15 mouse cellular contexts compared by ENCODE assay signal in genomic region chr13:49131342-49131855, GRCm38 (mm10). TPM values are rescaled to one million over a fixed set of nuclear protein-coding genes. Genes with fewer than 3 reads are reported as not detected.
DNase-seq lines count a peak whose midpoint lies in the region; ATAC-seq lines count a peak whose summit lies in the region.
"Had no signal": no experiment of that assay in that cellular context is flagged by ENCODE, and none has a peak within 500 bp of the region (broad histone marks: within the 10 kb centered on the region; RNA-seq: fewer than 3 reads in every experiment).

No protein-coding gene starts in this region.

- H3K27me3 ChIP-seq in heart, embryonic 13.5 days (replicated peaks): no peaks in the 10 kb centered on the region
- H3K27me3 ChIP-seq in hindbrain, embryonic 11.5 days (ENCODE audit: control insufficient read depth, insufficient read depth, low read length): no peaks in the 10 kb centered on the region
- no peaks in the 10 kb centered on the region for H3K27me3 ChIP-seq in midbrain, embryonic 15.5 days (replicated peaks)
- H3K27me3 ChIP-seq: limb, embryonic 15.5 days had no signal

- DNase-seq in heart, adult 11 months: no peak
- peak; percentile 51 for DNase-seq in Muller cell, postnatal 12 days (ENCODE audit: inconsistent ontology term)
- no peak for DNase-seq in hindbrain, embryonic 11.5 days (ENCODE audit: low spot score)
- no peak for DNase-seq in embryo, embryonic 10.5 days (ENCODE audit: low spot score)
- no peak for DNase-seq in adrenal gland, postnatal 4 days (ENCODE audit: low spot score in 2 of 2)
- no peak for DNase-seq in heart, postnatal 4 days
- DNase-seq: adrenal gland, adult 8-10 months; kidney, postnatal 10 days; right cerebral cortex, adult 18-20 months had no signal

- H3K4me2 ChIP-seq in heart, embryonic 13.5 days: no peak overlapping the region
- no peak overlapping the region for H3K4me2 ChIP-seq in hindbrain, embryonic 11.5 days (replicated peaks; ENCODE audit: low read depth, low read length)
- no peak overlapping the region for H3K4me2 ChIP-seq in midbrain, embryonic 15.5 days
- H3K4me2 ChIP-seq: limb, embryonic 15.5 days had no signal

- no peaks in the 10 kb centered on the region for H3K9me3 ChIP-seq in heart, embryonic 13.5 days
- no peaks in the 10 kb centered on the region for H3K9me3 ChIP-seq in hindbrain, embryonic 11.5 days (ENCODE audit: control insufficient read depth, low read length)
- no peaks in the 10 kb centered on the region for H3K9me3 ChIP-seq in midbrain, embryonic 15.5 days
- H3K9me3 ChIP-seq: limb, embryonic 15.5 days had no signal

- no peak for ATAC-seq in heart, embryonic 13.5 days (ENCODE audit: extremely low read depth, insufficient number of reproducible peaks, low FRiP score, low TSS enrichment)
- ATAC-seq in hindbrain, embryonic 11.5 days (ENCODE audit: low FRiP score): no peak; the same call in 1 of the 2 replicates
- no peak for ATAC-seq in midbrain, embryonic 15.5 days (replicated peaks)
- ATAC-seq: CD4-positive, CD25-positive, alpha-beta regulatory T cell, adult 4 months; Patski had no signal

- H3K27ac ChIP-seq in heart, embryonic 13.5 days (replicated peaks): no peak overlapping the region
- H3K27ac ChIP-seq in hindbrain, embryonic 11.5 days (ENCODE audit: low read depth, low read length): peak overlapping the region; percentile 67
- peak overlapping the region; percentile 34 for H3K27ac ChIP-seq in midbrain, embryonic 15.5 days
- H3K27ac ChIP-seq: limb, embryonic 15.5 days had no signal

- H3K36me3 ChIP-seq in heart, embryonic 13.5 days: no peaks in the 10 kb centered on the region
- H3K36me3 ChIP-seq in hindbrain, embryonic 11.5 days (ENCODE audit: control insufficient read depth, insufficient read depth, low read length): no peaks in the 10 kb centered on the region; the same call in 1 of the 2 replicates
- H3K36me3 ChIP-seq in midbrain, embryonic 15.5 days (replicated peaks): no peaks in the 10 kb centered on the region
- H3K36me3 ChIP-seq: limb, embryonic 15.5 days had no signal

- WGBS in heart, embryonic 13.5 days: 71% methylated on average over 4 of the region's 4 CpGs
- WGBS in hindbrain, embryonic 11.5 days: 81% methylated on average over 4 of the region's 4 CpGs
- WGBS in midbrain, embryonic 15.5 days: 65% methylated on average over 4 of the region's 4 CpGs

- 0 out of 2 replicates have a peak overlapping the region, but pooled peaks have one; percentile 7 for H3K9ac ChIP-seq in heart, embryonic 13.5 days
- H3K9ac ChIP-seq in hindbrain, embryonic 11.5 days (ENCODE audit: low read depth, low read length): no peak overlapping the region
- H3K9ac ChIP-seq in midbrain, embryonic 15.5 days: no peak overlapping the region
- H3K9ac ChIP-seq: limb, embryonic 15.5 days had no signal

- no peak overlapping the region for H3K4me3 ChIP-seq in heart, embryonic 13.5 days
- H3K4me3 ChIP-seq in hindbrain, embryonic 11.5 days (ENCODE audit: low read depth, low read length): no peak overlapping the region
- H3K4me3 ChIP-seq in midbrain, embryonic 15.5 days: no peak overlapping the region
- H3K4me3 ChIP-seq: limb, embryonic 15.5 days; myocyte had no signal

- peaks cover 63% of the 10 kb centered on the region for H3K4me1 ChIP-seq in heart, embryonic 13.5 days
- H3K4me1 ChIP-seq in hindbrain, embryonic 11.5 days (replicated peaks; ENCODE audit: control insufficient read depth, insufficient read depth, low read length): peaks cover 20% of the 10 kb centered on the region
- peaks cover 66% of the 10 kb centered on the region for H3K4me1 ChIP-seq in midbrain, embryonic 15.5 days

RNA-seq across cellular contexts. Expression of gene Wnk2, which starts 16.4 kb away (rescaled TPM):
- 0.98 and 1.5 TPM in 2 replicates for polyA plus RNA-seq in heart, embryonic 13.5 days (2015; fragmentation: Nextera tagmentation; extraction: Ambion mirVana)
- polyA plus RNA-seq in hindbrain, embryonic 11.5 days (2014; fragmentation: Nextera tagmentation; extraction: Ambion mirVana): 8.5 and 11.0 TPM in 2 replicates
- 26.0 and 27.8 TPM in 2 replicates for polyA plus RNA-seq in midbrain, embryonic 15.5 days (2015; fragmentation: Nextera tagmentation; extraction: Ambion mirVana)
- 10 to 100 TPM; 10.1 to 10.5 TPM for total RNA-seq in adrenal gland, postnatal 4 days (2021)
- total RNA-seq in heart, postnatal 4 days (2021): 10 to 100 TPM; 22.3 to 25.0 TPM
- polyA plus RNA-seq: CD4-positive, CD25-positive, alpha-beta regulatory T cell, adult 4 months; myocyte had no signal

RNA-seq across cellular contexts. Expression of gene Ninj1, which starts 55.9 kb away (rescaled TPM):
- polyA plus RNA-seq in heart, embryonic 13.5 days (2015; fragmentation: Nextera tagmentation; extraction: Ambion mirVana): 61.2 and 65.2 TPM in 2 replicates
- polyA plus RNA-seq in hindbrain, embryonic 11.5 days (2014; fragmentation: Nextera tagmentation; extraction: Ambion mirVana): 20.6 and 21.5 TPM in 2 replicates
- polyA plus RNA-seq in midbrain, embryonic 15.5 days (2015; fragmentation: Nextera tagmentation; extraction: Ambion mirVana): 21.2 and 22.8 TPM in 2 replicates
- 10 to 100 TPM; 49.0 to 51.9 TPM for total RNA-seq in adrenal gland, postnatal 4 days (2021)
- total RNA-seq in heart, postnatal 4 days (2021): 10 to 100 TPM; 51.3 to 53.5 TPM
